Mouse (Mus musculus) midbrain, embryonic 10.5 days (tissue): ENCODE data around the gene Lrmda. TPM values are rescaled to one million over a fixed set of nuclear protein-coding genes. Genes with fewer than 3 reads are reported as not detected.

Source experiments
- DNase-seq: peaks from one replicate; pipeline ENCODE4 v3.0.0-alpha.2; 2017; ENCODE audit warnings: low spot score
- H3K27ac ChIP-seq: fragments of 300-500 bp; sonication (generic); replicated peaks from 2 replicates; pipeline ENCODE4 v1.5.1; 2016; ENCODE audit warnings: mild to moderate bottlenecking
- H3K27me3 ChIP-seq: fragments of 300-500 bp; sonication (generic); 2 replicates; pipeline ENCODE4 v1.6.1; 2016; ENCODE audit warnings: low read depth, mild to moderate bottlenecking; ENCODE audit not compliant: poor library complexity, severe bottlenecking
- H3K36me3 ChIP-seq: fragments of 300-500 bp; sonication (generic); 2 replicates; pipeline ENCODE4 v1.6.1; 2016; ENCODE audit warnings: mild to moderate bottlenecking, moderate library complexity
- H3K4me1 ChIP-seq: fragments of 300-500 bp; sonication (generic); 2 replicates; pipeline ENCODE4 v1.6.1; 2016
- H3K4me3 ChIP-seq: fragments of 300-500 bp; sonication (generic); 2 replicates; pipeline ENCODE4 v1.5.1; 2016; ENCODE audit warnings: mild to moderate bottlenecking, moderate library complexity
- H3K9me3 ChIP-seq: fragments of 300-500 bp; sonication (generic); replicated peaks from 2 replicates; pipeline ENCODE4 v1.6.1; 2016; ENCODE audit warnings: mild to moderate bottlenecking
- WGBS: fragments of 180-500 bp; shearing (Covaris S2); methylation state at CpG from one replicate; pipeline ENCODE4 v1.1.7; 2016; 5-methylcytosine and 5-hydroxymethylcytosine counted together
- polyA plus RNA-seq: library from polyadenylated mRNA; unstranded; fragments of >200 nt; fragmentation: Nextera tagmentation; extraction: Ambion mirVana; gene quantifications from 2 replicates; pipeline ENCODE4 v1.2.1, GENCODE M21; 2016

Lrmda gene
- polyA plus RNA-seq, 1 experiment from 2014 or later: 0.38 TPM

DNA sequence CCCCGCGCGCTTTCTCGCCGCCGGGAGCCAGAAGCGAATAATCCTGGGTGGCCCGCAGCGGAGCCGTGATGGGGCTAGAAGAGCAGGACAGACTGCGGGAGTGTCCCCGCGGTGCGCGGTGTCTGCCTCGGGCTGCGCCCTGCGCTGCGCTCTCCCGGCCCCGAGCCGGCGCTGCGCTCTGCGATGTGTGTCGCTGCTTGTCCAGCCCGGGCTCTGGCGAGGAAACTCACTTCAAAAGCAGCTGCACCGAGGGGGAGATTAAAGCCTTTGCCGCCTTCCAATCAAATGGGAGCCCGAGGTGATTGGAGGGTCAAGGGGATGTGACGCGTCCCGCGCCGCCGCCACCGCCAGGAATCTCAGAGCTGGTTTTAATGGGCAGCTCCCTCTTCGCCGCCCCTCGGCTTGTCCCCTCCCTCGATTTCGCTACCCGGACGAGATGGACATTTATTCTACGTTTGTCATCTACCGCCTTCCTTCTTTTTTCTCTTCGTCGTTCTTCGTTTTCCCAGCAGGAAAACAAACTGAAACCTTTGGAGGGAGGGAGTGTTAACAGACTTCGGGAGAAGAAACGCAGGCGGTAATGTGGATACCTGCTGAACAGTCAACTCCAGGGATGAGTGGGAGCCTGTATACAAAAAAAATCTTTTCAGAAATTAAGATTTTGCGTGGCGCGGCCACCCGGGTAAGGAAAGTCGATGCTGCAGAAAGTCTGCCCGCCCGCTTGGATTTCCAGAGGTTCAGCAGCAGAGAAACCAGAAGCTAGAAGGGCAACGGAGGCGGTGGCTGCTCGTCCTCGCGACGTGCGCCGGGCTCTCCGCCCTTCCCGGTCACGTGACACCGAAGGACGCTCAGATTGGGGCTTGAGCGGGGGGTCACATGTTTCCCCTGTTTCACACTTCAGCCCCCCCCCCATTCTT is 31.6 kb upstream of the Lrmda start:
- H3K27me3 ChIP-seq: peaks cover 54% of the 10 kb centered on the region
- DNase-seq: peak; percentile 98
- H3K9me3 ChIP-seq: no peaks in the 10 kb centered on the region
- peaks cover 20% of the 10 kb centered on the region for H3K36me3 ChIP-seq
- peaks cover 65% of the 10 kb centered on the region for H3K4me1 ChIP-seq
- peak overlapping the region; percentile 77 for H3K4me3 ChIP-seq
- WGBS: under 1% methylated on average over 74 of the region's 74 CpGs
- peak overlapping the region; percentile 98 for H3K27ac ChIP-seq

DNA sequence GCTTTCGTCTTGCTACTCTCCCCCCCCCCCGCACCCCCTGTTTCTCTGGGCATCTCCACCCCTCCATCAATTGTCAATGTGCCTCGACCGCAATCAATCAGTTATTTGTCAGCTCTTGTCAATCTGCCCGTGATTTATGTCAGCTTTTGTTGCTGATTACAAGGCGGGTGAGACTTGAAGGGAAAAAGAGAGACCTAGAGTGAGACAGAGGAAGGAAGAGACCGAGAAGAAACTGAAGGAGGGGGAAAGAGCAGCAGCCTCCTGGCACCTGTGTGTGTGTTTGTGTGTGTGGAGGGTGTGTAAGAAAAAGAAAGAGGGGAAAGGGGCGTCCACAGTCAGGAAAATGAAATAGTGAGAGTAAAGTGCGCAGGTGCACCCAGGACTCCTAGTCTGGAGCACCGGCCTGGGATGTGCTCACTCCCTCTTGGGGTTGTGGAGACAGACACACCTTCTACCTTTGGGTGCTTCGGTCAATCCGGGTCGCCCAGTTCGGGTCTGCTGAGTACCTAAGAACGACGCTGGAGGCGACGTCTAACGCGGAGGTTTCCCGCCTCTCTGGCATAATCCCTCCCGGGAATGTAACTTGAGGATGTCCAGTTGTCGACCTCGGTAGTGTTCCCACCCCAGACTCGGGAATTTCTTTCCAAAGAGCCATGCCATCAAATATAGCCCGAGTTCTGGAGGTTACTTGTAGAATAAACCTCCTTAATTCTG is 30.8 kb upstream of the Lrmda start:
- WGBS: under 1% methylated on average over 26 of the region's 26 CpGs
- H3K36me3 ChIP-seq: peaks cover 20% of the 10 kb centered on the region
- DNase-seq: peak; percentile 71
- peaks cover 67% of the 10 kb centered on the region for H3K4me1 ChIP-seq
- H3K9me3 ChIP-seq: no peaks in the 10 kb centered on the region
- peak overlapping the region; percentile 77 for H3K4me3 ChIP-seq
- peaks cover 61% of the 10 kb centered on the region for H3K27me3 ChIP-seq
- H3K27ac ChIP-seq: peak overlapping the region; percentile 98

DNA sequence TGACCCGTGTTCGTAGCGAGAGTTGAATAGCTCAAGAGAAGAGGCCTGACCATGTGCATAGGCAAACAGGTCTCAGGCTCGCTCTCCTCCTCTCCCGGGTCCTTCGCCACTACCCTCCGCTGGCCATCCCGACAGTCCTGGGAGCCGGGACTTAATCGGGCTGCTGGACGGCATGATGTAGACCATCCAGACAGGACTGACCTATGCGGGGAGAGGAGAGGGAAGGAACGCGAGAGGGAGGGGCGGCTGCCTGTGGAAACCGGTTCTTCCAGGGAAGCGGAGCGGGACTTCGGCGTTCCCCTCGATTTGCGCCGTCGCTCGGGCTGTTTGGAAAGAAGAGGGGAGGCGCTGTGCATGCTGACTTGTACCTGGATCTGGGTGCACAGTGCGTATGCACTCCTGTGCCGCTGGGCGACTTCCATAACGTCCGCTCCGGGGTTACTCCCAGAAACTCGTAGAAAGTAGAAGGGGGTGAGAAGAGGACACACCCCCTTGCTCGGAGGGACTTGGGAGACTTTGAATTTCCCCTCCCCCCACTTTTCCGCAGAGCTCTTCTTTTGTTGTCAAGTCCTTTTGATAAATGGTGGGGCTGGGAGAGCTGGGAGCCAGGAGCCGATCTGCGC is 30.1 kb upstream of the Lrmda start, which contains the start of gene Zfp503:
Gene Zfp503, minus strand, starts transcription at position 311 of the 623 bp plus-strand sequence.
- under 1% methylated on average over 37 of the region's 37 CpGs for WGBS
- Histone ChIP-seq H3K4me3 (peak within 1 kb of the TSS; percentile 77), H3K27me3 (peaks cover 66% of the 10 kb centered on the region), H3K36me3 (peaks cover 19% of the 10 kb centered on the region), H3K4me1 (peaks cover 74% of the 10 kb centered on the region), H3K27ac (peak within 1 kb of the TSS; percentile 98), H3K9me3 (no peaks in the 10 kb centered on the region)
- peak; percentile 81 for DNase-seq

DNA sequence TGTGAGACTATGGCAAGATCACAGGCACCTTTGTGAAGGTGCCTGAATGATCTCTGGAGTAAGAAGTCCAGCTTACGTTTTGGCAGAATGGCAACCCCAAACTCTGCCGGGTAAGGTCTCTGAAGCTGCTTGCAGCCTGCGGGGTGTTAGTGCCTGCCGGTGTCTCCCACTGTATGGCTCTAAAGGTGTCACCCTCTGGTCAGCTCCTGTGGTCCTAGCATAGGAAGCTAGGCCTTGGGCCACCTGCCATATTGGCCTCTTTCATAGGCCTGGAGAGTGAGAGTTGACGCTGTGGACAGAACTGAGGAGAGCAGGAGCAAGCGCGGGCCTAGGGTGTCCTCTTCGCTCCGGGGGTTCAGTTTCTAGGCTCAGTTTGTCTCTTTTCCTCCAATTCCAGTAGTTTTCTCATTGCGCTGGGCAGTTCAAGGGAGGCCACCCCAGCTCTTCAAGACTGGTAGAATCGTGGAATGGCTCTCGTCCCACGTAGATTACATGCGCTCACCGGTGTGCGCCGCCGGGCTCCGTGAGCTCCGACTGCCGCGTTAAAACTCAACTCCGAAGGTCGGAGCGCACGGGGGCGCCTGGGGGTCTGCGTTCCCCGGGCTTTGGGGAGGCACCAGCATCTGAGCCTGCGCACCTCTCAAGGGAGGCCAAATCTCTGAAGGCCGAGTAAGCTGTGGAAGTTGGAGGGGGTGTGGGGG is 29.0 kb upstream of the Lrmda start:
- Histone ChIP-seq H3K4me1 (peaks cover 73% of the 10 kb centered on the region), H3K36me3 (peaks cover 8% of the 10 kb centered on the region), H3K27ac (peak overlapping the region; percentile 98), H3K9me3 (no peaks in the 10 kb centered on the region), H3K4me3 (peak overlapping the region; percentile 77), H3K27me3 (peaks cover 63% of the 10 kb centered on the region)
- peak; percentile 74 for DNase-seq
- under 1% methylated on average over 31 of the region's 31 CpGs for WGBS

DNA sequence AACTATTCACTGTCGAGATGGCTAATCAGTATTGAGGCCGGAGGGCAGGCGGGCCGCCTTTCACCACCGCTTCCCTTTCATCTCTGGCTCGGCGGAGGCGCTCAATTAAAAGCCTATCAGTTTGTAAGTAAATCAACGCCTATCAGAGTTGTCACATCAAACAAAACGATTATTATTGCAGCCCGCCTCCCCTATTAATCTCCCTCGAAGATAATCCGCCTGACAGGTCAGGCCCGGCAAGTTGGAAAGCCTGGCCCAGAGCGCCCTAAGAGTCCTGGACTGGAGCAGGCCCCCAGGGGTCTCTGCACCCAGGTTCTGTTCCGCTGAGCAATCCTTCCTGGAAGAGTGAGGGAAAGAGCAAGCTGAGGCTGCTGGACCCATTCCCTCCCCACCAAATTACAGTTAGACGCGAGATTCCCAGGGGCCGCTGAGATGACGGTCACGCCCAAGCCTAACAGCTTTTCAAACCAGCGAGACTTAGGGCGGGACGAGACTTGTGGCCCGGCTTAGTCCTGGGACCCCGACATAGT is 28.2 kb upstream of the Lrmda start:
- H3K27me3 ChIP-seq: peaks cover 66% of the 10 kb centered on the region
- DNase-seq: peak; percentile 85
- peaks cover 74% of the 10 kb centered on the region for H3K4me1 ChIP-seq
- H3K27ac ChIP-seq: peak overlapping the region; percentile 98
- peaks cover under 1% of the 10 kb centered on the region; the same call in 1 of the 2 replicates for H3K36me3 ChIP-seq
- under 1% methylated on average over 26 of the region's 26 CpGs for WGBS
- H3K4me3 ChIP-seq: peak overlapping the region; percentile 77
- H3K9me3 ChIP-seq: no peaks in the 10 kb centered on the region

DNA sequence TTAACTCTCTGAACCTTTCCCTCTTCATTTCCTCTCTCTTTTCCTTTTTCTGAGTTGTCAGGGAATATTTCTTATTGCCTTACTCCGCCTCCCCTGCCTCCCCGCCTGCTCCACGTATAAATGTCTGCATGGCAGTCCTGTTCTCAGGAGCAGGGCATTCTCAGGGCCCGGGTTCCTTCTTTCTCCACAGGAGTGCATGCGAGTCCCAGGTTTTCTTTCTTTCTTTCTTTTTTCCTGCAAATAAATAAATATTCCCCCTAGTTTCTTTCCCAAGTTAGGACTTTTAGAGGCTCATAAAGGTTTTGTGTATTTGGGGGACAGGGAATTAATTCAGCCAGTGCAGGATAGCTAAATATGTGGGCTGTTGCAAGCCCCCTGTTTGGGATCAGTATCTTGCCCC is 27.7 kb upstream of the Lrmda start:
- H3K27ac ChIP-seq: peak overlapping the region; percentile 76
- H3K9me3 ChIP-seq: no peaks in the 10 kb centered on the region
- H3K4me3 ChIP-seq: peak overlapping the region; percentile 77
- H3K4me1 ChIP-seq: peaks cover 75% of the 10 kb centered on the region
- H3K27me3 ChIP-seq: peaks cover 72% of the 10 kb centered on the region
- H3K36me3 ChIP-seq: no peaks in the 10 kb centered on the region
- peak; percentile 36 for DNase-seq
- 6% methylated on average over 5 of the region's 5 CpGs for WGBS

DNA sequence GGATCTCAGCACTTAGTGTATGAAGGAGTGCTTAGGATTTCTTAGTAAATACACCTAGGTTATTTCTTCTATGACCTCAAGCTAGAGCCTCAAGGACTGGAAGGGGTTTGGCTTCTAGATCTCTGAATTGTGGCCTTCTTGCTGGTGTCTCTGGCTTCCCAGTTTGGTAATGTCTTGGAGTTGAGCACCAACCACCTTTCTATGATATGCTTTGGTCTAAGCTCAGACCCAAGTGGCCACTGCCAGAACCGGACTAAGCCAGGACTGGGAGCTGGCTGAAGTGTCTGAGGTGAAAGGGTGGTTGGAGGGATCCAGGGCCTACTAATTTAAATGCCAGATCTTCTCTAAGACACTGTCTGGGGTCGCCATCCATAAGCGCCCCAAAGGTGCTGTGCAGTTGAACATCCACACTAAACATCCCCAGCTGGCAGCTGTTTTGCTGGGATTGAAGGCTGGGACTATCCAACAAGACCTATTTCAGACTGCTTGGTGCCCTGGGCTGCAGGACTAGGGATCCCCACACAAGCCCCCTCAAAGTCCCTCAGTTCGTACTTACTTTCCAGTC is 27.1 kb upstream of the Lrmda start:
- peaks cover 74% of the 10 kb centered on the region for H3K4me1 ChIP-seq
- DNase-seq: peak; percentile 30
- WGBS: 23% methylated on average over 4 of the region's 4 CpGs
- no peaks in the 10 kb centered on the region for H3K9me3 ChIP-seq
- H3K36me3 ChIP-seq: no peaks in the 10 kb centered on the region
- peak overlapping the region; percentile 76 for H3K27ac ChIP-seq
- peaks cover 68% of the 10 kb centered on the region for H3K27me3 ChIP-seq
- peak overlapping the region; percentile 77 for H3K4me3 ChIP-seq

DNA sequence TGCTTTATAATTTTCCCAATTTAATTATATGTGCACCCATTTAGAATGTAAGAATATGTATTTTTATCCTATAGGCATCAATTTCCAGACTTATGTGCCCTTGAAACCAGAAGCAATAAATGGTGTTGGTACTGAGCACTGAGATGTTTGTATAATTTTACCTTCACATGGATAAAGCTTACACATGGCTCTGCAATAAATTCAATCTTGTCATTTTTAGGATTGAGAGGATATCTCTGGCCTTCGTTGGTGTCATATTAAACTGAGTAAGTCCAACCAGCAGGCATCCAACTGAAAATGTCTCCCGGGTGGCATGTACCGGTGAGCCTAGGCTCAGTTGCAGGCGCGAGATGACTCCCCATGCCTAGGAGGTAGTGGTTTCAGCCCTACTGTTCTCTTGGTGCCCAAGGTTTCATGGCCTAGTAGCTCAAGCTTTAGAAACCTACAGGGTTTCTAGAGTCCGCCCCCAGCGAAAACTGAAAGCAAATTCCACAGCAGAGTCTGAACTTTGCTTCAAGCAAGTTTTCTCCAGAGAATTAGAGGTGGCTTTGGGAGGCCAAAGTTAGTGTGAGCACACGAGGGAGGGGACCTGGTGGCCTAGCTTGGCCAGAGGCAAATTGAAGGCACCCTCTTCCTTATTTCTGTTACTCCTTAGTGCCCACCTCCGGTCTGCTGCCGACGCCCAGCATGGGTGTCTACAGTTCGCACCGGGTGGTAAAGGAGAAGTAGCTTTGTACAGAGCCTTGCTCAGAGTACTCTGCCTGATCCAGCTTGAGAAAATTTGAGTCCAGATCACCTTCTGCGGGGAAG is 26.1 kb upstream of the Lrmda start:
- H3K27me3 ChIP-seq: peaks cover 68% of the 10 kb centered on the region

DNA sequence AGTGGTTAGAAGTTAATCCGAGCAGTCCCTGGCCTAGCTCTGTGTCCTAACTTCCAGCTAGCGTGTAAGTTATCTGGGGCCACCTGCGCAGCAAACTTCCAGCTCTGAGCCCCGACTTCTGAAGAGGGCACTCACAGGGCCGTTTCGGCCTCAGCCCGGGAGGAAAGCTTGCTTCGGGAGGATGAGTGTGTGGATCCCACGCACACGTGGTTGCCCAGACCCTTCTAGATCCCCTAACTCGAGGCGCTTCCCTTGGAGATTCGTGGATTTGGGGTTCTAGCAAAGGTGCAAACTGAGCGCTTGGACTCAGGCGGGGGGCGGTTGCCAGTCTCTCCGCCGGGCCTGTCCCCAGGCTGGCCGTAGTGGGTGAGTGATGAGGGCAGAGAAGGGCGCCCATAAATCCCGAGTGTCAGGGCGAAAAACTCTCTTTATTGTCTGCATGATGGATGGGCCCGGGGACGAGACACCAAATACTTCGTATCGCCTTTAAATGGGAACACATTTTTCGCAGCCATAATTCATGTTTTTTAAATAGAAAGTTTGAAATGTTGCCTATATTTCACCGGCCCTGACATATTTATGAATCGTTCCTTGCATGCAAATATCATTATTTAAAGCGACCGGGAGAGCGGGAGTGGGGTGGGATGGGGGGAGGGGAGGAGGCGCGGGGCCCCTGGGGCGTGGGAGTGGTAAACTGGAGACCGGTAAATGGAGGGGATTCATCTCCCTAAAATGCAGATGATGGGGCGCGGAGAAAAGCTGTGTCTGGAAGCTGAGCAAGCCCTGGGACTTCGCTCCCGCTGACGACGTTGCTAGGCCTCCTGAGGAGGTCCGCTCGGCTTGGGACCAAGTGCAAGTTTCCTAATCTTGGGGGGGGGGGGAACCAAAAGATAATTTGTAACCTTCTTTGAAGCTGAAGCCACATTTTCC is 25.2 kb upstream of the Lrmda start:
- H3K36me3 ChIP-seq: no peaks in the 10 kb centered on the region
- H3K9me3 ChIP-seq: no peaks in the 10 kb centered on the region
- H3K27ac ChIP-seq: peak overlapping the region; percentile 94
- H3K4me1 ChIP-seq: peaks cover 63% of the 10 kb centered on the region
- H3K4me3 ChIP-seq: peak overlapping the region; percentile 85
- H3K27me3 ChIP-seq: peaks cover 65% of the 10 kb centered on the region
- DNase-seq: peak; percentile 52
- under 1% methylated on average over 44 of the region's 44 CpGs for WGBS

More for the DNA sequence above, 26.1 kb upstream of the Lrmda start:
- peak overlapping the region; percentile 94 for H3K27ac ChIP-seq
- 7% methylated on average over 14 of the region's 14 CpGs for WGBS
- no peaks in the 10 kb centered on the region for H3K36me3 ChIP-seq
- H3K9me3 ChIP-seq: no peaks in the 10 kb centered on the region
- peaks cover 72% of the 10 kb centered on the region for H3K4me1 ChIP-seq
- H3K4me3 ChIP-seq: peak overlapping the region; percentile 85
- DNase-seq: peak; percentile 30

DNA sequence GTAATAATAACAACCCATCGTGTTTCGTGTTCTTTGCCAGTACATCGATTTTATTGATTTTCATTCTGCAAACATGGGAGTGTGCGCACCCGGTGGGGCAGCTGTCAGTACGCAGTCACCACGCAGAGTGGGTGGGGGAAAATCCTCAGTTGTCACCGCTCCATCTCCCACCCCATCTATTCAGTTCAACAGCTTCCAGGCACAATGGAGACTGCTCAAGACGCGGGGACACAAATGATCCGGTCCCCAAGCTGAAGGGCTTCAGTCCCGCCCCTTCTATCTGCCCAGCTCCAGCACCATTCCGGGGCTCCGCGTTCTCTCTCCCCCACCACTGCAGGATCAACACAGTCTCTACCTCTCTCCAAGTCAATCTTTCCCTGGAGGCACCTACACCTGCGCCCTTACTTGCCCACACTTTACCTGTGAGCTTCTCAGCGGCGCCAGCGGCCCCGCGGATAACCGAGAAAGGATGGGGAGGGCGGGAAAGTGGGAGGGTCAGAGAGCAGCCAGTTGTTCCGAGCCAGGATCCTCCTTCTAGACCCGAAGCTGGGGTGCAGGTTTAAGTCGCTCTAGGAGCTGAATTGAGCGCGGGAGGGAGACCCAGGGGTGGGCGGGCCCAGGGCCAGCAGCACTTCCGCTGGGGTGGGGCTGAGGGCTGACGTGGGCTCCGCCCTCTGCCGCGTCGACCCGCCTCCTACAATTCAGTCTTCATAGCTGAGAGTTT is 24.3 kb upstream of the Lrmda start:
- DNase-seq: peak; percentile 80
- Histone ChIP-seq H3K27ac (peak overlapping the region; percentile 94), H3K27me3 (peaks cover 56% of the 10 kb centered on the region), H3K4me1 (peaks cover 55% of the 10 kb centered on the region), H3K9me3 (no peaks in the 10 kb centered on the region), H3K4me3 (peak overlapping the region; percentile 85), H3K36me3 (no peaks in the 10 kb centered on the region)
- WGBS: under 1% methylated on average over 36 of the region's 36 CpGs
